Mouse (Mus musculus) megakaryocyte, adult 5-6 weeks (primary cell): ENCODE data around the gene Fem1a. TPM values are rescaled to one million over a fixed set of nuclear protein-coding genes. Genes with fewer than 3 reads are reported as not detected.
"Not testable (repeated sequence)": the region's sequence is repeated elsewhere in the genome, so short reads cannot be mapped to it uniquely, and the experiment has no call there.

ENCODE experiments used
- ATAC-seq: 2 replicates; pipeline ENCODE4 v1.8.0; 2016; ENCODE audit warnings: mild to moderate bottlenecking, inconsistent platforms; ENCODE audit not compliant: poor library complexity, severe bottlenecking
- total RNA-seq, 2 experiments: library from RNA; stranded (forward) in 1 of 2; stranded (reverse) in 1 of 2; fragments of 153-499, 151-499 nt in 1 of 2; fragments of 221-1000, 200-1000 nt in 1 of 2; gene quantifications; 2 replicates each; pipeline versions ENCODE4 v1.2.3 to v1.2.4; 2015 to 2017

Gene Fem1a
- total RNA-seq, 2 experiments from 2014 or later = 11.8 to 16.9 TPM

DNA sequence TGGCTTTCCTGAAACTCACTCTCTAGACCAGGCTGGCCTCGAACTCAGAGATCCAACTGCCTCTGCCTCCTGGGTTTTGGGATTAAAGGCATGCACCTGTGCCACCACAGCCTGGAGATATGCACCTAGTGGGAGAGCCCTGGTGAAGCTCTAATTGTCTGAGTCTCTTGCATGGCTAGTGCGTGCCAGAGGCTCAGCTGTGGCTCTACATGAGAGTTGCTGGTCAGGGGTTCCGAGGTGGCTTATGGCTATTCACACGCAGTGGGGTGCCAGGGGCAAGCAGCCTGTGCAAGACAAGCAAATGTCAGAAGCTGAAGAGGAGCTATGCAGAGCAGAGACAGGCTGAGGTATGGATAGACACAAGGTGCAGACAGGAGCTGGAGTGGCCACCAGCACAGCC is 1.9 kb upstream of the Fem1a start:
- ATAC-seq = no peak

DNA sequence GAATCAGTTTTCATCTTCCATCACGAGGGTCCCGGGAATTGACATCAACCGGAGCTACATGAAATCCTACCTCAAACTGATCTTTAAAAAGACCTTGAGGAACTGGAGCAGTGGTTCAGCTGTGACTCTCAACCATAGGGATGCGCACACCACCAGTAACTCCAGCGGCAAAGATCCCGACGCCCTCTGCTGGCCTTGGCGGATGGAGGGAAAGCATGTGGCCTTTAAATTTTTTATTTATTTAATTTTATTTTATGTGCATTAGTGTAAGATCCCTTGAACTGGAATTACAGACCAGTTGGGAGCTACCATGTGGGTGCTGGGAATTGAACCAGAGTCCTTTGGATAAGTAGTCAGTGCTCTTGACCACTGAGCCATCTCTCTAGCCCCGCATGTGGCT is 1.2 kb upstream of the Fem1a start:
- ATAC-seq = no peak

- peak; percentile 80 for ATAC-seq
Measured at GRCm38 (mm10) chr17:56255863-56256238, 759 bp upstream of the Fem1a start.

GRCm38 (mm10) chr17:56257181-56257894 is 728 bp downstream of the Fem1a start:
- ATAC-seq = no peak

DNA sequence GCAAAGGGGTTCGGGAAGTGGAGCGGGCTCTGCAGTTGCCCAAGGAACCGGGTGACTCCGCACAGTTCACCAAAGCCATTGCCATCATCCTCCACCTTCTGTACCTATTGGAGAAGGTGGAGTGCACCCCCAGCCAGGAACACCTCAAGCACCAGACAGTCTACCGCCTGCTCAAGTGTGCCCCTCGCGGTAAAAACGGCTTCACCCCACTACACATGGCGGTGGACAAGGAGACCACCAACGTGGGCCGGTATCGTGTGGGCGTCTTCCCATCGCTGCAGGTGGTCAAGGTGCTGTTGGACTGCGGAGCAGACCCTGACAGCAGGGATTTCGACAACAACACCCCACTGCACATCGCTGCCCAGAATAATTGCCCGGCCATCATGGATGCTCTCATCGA is 1.7 kb downstream of the Fem1a start:
- not testable (repeated sequence) for ATAC-seq

GRCm38 (mm10) chr17:56258812-56259211 is 2.2 kb downstream of the Fem1a start:
- not testable (repeated sequence) for ATAC-seq

DNA sequence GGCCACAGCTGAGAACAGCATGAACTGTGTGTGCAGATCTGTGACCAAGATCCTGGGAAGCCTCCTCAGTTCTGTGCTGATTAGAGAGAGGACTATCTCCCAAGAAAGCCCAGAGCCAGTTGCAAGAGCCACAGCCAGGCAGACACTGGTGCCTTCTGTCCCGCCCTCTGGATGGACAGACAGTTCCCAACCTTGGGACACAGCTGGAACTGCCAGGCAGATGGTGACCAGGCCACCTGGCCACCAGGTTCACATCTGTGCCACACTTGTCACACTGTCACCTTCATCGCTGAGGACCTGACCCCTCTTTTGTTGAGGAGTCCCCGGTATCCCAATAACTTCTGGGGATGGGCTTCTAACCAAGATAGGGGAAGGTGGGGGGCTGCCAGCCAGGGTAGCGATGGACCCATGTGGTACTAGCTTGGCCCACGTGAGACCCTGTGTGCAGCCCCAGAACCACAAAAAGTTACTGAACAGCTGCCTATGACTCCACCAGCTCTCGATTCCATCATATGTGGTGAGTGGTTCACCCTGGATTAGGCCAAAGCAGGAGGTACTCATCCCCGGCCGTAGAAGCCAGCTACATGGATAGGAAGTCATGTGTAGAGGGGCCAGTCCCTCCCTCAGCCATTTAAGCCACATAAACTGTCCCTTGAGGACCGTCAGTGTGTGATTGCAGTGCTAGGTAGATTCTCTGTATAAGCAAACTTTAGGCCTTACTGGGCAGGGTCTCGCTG is 2.9 kb downstream of the Fem1a start:
- ATAC-seq = no peak

- ATAC-seq = no peak
Measured at GRCm38 (mm10) chr17:56261166-56261565, 4.6 kb downstream of the Fem1a start.

GRCm38 (mm10) chr17:56262645-56263094 is 6.1 kb downstream of the Fem1a start:
- ATAC-seq = no peak

- ATAC-seq = peak; percentile 64
Measured at GRCm38 (mm10) chr17:56264020-56264419, 7.4 kb downstream of the Fem1a start.

DNA sequence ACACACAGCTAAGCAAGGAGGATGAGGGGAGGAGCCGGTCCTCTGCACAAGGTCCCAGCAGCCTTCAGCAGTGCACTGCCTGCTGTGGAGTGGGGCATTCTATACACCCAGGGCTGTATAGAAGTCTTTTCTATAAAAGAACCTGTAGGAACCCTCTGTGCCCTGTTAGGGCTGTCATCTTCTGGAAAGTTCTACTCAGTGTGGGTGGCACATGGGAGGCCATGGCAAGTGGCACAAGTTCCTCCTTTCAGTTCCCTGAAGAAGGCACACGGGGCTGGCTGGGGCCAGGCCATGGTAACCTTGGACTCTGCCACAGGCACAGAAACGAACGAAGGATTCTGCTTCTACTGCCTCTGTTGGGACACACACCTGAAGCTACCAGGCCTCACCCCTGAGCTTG is 8.4 kb downstream of the Fem1a start:
- ATAC-seq = peak; percentile 34

DNA sequence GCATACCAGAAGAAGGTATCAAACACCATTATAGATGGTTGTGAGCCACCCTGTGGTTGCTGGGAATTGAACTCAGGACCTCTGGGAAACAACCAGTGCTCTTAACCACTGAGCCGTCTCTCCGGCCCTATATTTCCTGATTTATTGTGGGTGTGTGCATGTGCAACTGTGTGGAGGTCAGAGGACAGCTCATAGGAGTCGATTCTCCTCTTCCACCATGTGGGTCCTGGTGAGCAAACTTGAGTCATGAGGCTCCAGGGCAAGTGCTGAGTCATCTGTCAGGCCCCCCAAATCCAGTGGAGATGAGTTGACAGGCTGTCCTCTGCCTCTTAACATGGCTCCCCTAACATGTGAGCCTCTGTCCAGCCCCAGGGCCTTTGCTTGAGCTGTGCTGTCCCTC is 9.3 kb downstream of the Fem1a start:
- peak; percentile 3; the same call in 1 of the 2 replicates for ATAC-seq

DNA sequence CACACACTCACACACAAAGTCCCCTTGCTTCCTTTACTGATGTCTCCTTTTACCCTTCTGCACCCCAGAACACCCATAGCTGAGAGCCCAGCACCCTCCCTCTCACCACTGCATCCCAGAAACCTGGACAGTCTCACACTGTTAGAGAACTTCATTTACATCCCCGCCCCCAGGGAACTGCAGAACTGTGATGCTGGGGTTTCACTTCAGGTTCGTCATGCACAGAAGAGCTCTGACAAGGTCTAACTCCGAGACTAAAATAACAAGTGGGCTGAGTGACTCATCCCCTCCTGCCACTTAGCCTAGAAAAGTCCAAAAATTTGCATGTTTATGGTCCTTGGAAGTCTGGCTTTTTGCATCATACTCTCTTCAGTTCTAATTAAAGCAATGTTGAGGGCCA is 9.7 kb downstream of the Fem1a start:
- peak; percentile 56 for ATAC-seq

DNA sequence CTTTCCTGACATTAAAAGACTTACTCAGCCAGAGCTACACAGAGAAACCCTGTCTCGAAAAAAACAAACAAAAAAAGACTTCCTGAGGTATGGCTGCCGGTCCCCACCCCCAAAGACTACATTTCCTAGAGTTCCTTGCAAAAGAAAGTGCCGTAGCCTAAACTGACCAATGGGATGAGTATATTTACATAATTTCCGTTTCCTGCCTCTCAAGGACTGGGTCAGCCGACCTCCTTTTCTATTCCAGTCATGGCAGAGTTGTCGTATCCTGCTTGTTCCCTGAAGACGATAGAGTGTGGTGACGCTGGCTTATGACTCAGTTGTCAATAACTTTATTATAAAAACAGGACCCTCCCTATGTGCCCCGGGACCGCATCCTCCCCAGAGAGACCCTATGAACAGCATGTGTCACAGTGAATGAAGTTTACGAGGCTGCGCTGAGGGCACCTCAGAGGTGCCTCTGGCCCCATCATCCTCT is 12.6 kb downstream of the Fem1a start:
- peak; percentile 83 for ATAC-seq

DNA sequence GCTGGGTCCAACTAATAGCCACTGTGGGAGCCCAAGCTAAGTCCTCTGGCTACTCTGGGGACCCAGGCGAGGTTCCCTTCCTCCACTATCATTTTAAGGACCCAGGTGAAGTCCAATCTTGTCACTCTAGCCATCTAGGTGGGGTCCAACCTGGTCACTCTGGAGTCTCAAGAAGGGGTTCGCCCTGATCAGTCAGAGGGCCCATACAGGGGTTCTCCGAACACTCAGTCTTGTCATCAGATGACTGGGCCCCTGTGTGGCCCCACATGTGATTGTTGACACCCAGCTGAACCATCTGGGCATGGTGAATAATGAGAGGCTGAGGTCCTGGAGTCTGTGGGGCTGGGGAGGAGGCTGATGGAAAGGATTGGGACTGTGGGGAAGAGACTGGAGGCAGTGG is 13.1 kb downstream of the Fem1a start:
- ATAC-seq = no peak

- ATAC-seq = no peak
Measured at GRCm38 (mm10) chr17:56271609-56272253, 15.1 kb downstream of the Fem1a start.

DNA sequence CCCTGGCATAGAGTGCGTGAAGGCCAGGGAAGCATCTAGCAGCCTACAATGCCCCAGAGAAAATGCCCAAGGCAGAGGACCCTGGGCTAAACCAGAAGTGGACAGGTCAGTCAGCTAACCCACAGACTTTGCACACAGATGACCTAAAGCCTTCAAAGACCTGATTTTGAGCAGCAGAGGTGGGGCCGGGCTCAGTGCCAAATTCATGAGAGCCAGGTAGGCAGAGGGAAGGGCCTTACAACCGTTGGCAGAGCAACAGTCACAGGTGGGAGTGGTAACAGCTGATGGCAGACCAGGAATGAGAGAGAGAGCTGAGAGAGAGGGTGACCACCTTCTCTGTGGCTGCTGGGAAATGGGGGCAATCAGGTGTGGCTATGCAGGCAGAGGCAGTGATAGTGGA is 16.0 kb downstream of the Fem1a start:
- no peak for ATAC-seq

GRCm38 (mm10) chr17:56273482-56273881 is 16.9 kb downstream of the Fem1a start:
- ATAC-seq = no peak

- ATAC-seq = no peak
Measured at GRCm38 (mm10) chr17:56273986-56274385, 17.4 kb downstream of the Fem1a start.

DNA sequence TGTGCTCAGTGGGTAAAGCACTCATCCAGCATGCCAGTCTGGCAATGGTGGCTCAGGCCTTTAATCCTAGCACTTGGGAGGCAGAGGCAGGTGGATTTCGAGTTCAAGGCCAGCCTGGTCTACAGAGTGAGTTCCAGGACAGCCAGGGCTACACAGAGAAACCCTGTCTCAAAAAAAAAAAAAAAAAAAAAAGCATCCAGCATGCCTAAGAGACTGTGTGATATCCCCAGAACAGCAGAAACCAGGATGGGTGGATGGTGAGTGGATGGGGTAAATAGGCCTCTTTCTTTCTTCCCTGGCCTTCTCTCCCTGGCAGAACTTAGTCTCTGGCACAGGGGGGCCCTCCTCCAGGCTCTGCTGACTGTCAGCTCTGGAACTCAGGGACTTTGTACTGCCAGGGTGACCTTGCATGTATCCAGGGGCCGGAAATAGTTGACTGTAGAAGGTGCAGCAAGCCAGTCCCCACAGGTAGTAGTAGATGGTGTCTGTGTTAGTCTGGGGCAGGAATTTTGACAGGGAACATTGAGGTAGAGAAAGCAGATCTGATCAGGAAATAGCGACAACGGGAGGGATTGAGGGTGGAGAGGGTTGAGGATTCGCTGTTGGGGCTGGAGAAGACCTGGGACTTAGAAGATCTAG is 19.4 kb downstream of the Fem1a start:
- 0 out of 2 replicates have a peak, but pooled peaks have one; percentile 18 for ATAC-seq
